Mouse (Mus musculus) cortical plate, adult 2 months (tissue): Measurements from ENCODE around the gene Fabp3. TPM values are rescaled to one million over a fixed set of nuclear protein-coding genes. Genes with fewer than 3 reads are reported as not detected.
A peak's percentile ranks its signal among the peaks of the same experiment; 100 is the strongest.

Experiments used
- H3K27ac ChIP-seq: fragments of 200-500 bp; 2 replicates; pipeline ENCODE4 v1.5.1; 2012; ENCODE audit warnings: low read length, control low read depth, inconsistent platforms; ENCODE audit not compliant: insufficient read depth
- H3K4me1 ChIP-seq: fragments of 200-500 bp; 2 replicates; pipeline ENCODE4 v1.6.1; 2011; ENCODE audit warnings: low read length; ENCODE audit not compliant: control insufficient read depth, insufficient read depth
- H3K4me3 ChIP-seq: fragments of 200-500 bp; 2 replicates; pipeline ENCODE4 v1.5.1; 2011; ENCODE audit warnings: mild to moderate bottlenecking, low read length, control low read depth; ENCODE audit not compliant: insufficient read depth
- CTCF ChIP-seq: fragments of 200-500 bp; IDR thresholded peaks from 2 replicates; pipeline ENCODE4 v1.5.1; 2011; ENCODE audit warnings: mild to moderate bottlenecking, control low read depth, low read length; ENCODE audit not compliant: insufficient read depth; ENCODE audit errors: extremely low read depth
- POLR2A ChIP-seq: fragments of 200-500 bp; IDR thresholded peaks from 2 replicates; pipeline ENCODE4 v1.6.1; 2011; ENCODE audit warnings: mild to moderate bottlenecking, low read length, control low read depth; ENCODE audit not compliant: insufficient read depth; ENCODE audit errors: extremely low read depth
- polyA plus RNA-seq: library from polyadenylated mRNA; depleted of rRNA; stranded (reverse); fragments of >200 nt; gene quantifications from 2 replicates; pipeline ENCODE4 v1.2.3, GENCODE M21; 2012

Gene Fabp3
- polyA plus RNA-seq, 1 experiment = 308 TPM

DNA sequence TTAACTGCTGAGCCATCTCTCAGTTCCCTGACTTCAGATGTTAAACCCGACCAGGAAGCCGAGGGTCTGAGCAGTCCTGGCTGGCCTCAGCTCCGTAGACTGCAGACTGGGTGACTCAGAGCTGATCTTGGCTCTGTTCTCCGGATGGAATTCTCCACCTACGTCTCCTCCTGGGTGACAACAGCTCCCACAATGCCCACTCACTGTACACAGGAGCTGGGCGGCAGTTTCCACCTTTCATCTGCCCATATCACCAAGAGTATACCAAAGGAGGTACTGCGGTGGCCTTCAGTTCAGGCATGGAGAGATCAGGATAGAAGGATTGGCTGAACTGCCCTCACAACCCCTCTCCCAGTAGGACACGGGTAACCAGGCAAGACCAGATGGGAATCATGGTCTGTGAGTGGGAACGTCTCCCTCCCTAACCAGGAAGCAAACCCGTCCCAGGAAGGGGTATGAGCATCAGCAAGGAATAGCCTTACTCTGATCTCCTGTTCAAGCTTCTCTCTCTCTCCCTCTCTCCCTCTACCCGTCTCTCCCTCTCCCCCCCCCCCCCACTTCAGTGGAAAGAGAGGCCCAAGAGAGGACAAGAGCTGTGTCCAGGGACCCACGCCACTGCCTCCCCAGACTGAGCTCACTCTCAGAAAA, 34.6 kb upstream of the Fabp3 start:
- Histone ChIP-seq H3K4me3 (peak overlapping the region; percentile 50), H3K27ac (no peak overlapping the region), H3K4me1 (no peaks in the 10 kb centered on the region)
- TF ChIP-seq CTCF = no peak
- no peak for TF ChIP-seq POLR2A

DNA sequence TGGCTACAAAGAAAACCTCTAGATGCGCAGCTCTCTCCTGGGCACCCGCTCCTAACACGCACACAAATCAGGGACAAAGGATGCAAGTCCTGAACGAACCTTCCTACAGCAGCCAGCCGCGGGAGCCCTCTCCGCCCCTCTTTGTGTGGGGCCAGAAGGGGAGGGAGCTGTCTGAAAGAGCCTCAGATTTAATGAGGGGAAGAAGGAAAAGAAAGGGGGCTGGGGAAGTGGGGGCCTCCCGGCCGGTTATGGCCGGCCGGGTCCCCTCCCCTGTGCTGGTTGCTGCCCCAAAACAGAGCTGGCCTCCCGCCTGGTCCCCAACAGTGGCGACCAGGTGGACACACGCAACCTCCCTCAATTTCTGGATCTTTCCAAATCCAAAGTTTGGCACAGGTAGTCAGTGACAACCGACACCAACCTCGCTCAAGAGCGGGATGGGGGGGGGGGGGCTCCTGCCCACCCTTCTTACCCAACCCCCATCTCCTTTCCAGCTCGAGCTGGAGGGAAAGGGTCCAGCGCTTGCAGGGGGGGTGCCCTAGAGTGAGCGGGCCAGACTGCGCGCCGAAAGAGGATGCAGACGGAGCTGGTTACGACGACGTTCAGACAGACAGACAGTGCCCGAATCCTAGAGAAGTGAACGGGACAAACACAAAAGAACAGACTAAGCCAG, 33.9 kb upstream of the Fabp3 start:
- peak overlapping the region; percentile 50 for H3K4me3 ChIP-seq
- no peak for TF ChIP-seq POLR2A
- H3K27ac ChIP-seq = no peak overlapping the region
- no peaks in the 10 kb centered on the region for H3K4me1 ChIP-seq

DNA sequence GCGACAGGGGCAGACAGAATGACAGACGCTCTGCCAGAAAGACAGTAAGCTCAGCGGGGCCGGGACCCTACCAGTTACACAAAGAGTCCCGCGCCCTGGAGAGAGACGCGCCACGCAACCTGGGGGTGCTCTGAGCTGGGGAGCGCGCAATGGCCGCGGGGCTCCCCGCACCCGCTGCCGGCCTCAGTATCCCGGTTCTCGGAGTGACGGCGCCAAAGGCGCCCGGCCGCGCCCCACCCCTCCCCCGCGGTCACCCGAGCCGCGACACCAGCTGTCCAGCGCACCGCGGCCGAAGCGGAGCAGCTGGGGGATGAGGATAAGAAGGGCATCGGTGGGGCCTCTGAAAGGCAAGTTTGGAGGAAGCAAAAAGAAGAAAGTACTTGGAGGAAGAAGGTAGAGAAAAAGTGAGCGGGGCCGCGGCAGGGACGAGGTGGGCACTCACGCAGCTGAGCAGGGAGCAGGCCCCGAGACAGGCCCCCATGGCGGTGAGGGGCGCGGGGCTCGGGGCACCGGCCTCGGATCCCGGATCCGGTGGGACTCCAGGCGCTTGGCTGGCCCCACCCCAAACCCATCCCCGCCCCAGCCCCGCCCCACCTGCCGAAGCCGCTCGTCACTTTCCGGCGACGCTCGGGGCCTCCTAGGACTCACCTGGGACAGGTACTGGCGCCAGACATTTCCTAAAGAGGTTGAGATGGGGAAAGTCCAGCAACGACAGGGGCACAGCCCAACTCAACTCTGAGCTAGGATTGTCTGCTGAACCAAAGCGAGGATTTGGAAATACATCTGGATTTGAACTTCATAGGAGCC, 33.2 kb upstream of the Fabp3 start:
- no peak overlapping the region for H3K27ac ChIP-seq
- no peaks in the 10 kb centered on the region for H3K4me1 ChIP-seq
- H3K4me3 ChIP-seq = peak overlapping the region; percentile 50
- TF ChIP-seq CTCF (no peak), POLR2A (no peak)

DNA sequence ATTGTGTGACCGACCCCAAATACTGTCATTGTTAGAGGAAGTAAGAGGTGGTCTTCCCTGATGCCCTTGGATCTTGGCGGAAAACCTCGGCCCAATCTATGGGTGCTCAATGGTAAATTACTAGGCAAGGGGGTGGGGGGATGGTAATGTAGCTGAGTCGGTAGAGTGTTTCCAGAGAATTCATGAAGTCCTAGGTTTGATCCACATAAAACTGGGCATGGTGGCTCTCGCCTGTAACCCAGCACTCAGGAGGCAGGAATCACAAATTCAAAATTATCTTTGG, 32.6 kb upstream of the Fabp3 start:
- TF ChIP-seq CTCF = no peak
- TF ChIP-seq POLR2A = no peak
- Histone ChIP-seq H3K4me3 (peak overlapping the region; percentile 50; the same call in 1 of the 2 replicates), H3K4me1 (no peaks in the 10 kb centered on the region), H3K27ac (no peak overlapping the region)

DNA sequence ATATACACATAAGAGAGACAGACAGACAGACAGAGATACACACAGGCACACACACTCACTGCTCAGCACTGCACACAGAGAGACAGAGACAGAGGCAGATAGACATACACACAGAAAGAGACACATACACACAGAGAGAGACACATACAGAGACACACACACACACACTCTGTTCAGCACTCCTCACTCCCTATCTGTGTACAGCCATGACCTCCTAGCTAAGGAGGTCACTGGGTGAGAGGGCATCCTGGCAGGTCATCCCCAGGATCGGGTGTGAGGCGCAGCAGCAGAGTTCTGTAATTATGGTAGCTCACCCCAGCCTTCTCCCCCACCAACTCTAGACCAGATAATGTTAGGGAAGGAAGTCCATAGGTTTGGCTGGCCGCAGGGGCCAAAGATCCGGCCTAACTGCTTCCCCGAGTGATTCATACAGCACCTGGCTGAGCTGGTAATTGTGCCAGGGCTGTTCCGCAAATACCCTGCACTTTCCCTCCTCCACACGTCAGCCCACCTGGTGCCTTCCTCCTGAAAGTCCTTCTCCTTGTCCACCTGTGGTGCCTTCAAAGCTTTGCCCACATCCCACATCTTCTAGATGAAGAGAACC, 31.7 kb upstream of the Fabp3 start:
- H3K4me3 ChIP-seq = no peak overlapping the region
- TF ChIP-seq POLR2A (no peak), CTCF (no peak)
- H3K27ac ChIP-seq = no peak overlapping the region
- no peaks in the 10 kb centered on the region for H3K4me1 ChIP-seq

DNA sequence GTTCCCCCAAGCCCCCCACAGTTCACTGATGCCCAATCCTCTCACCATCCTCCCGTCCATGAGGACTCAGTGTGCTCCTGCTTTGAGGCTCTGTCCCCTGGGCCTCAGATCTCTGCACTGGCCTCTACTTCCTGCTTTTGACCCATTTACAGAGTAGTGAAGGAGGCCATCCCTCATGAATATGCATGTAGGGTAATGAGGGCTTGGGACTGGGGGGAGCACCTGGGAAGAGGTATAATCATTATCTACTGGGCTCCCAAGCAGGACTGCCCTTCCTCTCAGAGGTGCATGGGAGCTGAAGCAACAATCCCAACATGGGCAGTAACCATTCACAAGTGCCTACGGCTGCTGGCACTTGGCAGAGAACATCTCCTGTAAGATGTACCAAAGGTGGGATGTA, 29.3 kb upstream of the Fabp3 start, which contains the start of gene Serinc2:
Gene Serinc2, minus strand, starts transcription at position 101 of the 400 bp plus-strand sequence.
- Histone ChIP-seq H3K4me3 (no peak within 1 kb of the TSS), H3K27ac (no peak within 1 kb of the TSS), H3K4me1 (no peaks in the 10 kb centered on the region)
- TF ChIP-seq POLR2A = no peak

DNA sequence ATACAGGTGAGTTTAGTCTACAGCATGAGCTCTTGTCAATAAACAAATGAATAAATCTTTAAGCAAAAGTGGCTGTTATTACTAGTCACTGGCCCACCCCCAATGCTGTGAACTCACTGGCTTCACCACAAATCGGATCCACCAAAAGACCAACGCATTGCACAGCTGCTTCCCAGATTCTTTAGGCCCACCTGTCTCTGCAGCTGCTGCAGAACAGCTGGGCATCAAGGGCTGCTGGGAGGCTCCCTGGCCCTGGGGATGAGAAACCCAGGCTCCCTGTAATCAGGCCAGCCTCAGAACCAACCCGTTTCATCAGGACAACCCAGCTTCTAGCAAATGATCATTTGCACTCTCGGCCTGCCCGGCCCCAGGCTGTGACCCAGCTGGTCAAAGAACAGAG, 25.5 kb upstream of the Fabp3 start:
- no peak overlapping the region for H3K4me3 ChIP-seq
- no peaks in the 10 kb centered on the region for H3K4me1 ChIP-seq
- no peak for TF ChIP-seq POLR2A
- no peak for TF ChIP-seq CTCF
- no peak overlapping the region for H3K27ac ChIP-seq

DNA sequence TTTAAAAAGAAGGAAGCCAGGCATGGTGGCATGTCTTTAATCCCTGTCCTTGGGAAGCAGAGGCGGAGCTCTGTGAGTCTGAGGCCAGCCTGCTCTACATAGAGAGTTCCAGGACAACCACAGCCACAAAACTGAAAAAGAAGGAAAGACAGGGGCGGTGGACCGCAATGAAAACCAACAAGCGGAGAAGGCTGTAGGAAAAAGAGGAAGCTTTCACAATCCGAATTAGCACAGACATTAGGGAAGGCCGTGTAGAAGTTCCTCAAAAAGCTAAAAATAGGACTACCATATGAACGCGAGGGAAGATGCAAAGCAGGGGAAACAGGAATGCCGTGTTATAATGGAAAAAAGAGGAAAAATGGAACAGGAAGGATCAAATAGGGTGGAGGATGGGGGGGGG, 24.6 kb upstream of the Fabp3 start:
- Histone ChIP-seq H3K4me1 (no peaks in the 10 kb centered on the region), H3K4me3 (no peak overlapping the region), H3K27ac (no peak overlapping the region)
- TF ChIP-seq CTCF (no peak), POLR2A (no peak)

DNA sequence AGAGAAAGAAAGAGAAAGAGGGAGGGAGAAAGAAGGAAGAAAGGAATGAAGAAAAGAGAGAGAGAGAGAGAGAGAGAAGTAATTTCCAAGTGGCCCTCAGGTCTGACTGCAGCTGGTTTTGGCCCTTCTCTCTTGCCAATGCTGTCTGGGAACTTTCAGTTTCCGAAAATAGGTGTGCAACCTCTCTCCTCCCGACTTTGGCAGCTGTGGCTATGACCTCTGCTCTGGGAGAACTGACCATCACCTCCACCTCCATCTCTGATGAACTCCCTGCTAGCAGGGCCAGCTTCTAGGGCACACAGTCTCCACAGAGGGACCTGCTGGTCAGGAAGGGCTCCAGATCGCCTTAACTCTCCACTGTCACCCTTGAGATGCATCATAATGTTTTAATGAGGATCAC, 21.9 kb upstream of the Fabp3 start:
- TF ChIP-seq CTCF (no peak), POLR2A (no peak)
- no peaks in the 10 kb centered on the region for H3K4me1 ChIP-seq
- no peak overlapping the region for H3K4me3 ChIP-seq
- H3K27ac ChIP-seq = no peak overlapping the region
